Mouse (Mus musculus) layer of hippocampus, adult 8-10 months (tissue): ENCODE measurements at regions not wholly inside any gene's neighbourhood (a gene's known extent, or its start where the extent isn't known, plus 50 kb on each side); places are given as distances from the start of the nearest gene placed in this dataset.
A peak's percentile ranks its signal among the peaks of the same experiment; 100 is the strongest.
"Not testable (repeated sequence)": the region's sequence is repeated elsewhere in the genome, so short reads cannot be mapped to it uniquely, and the experiment has no call there.

ENCODE experiments used
- DNase-seq, 2 experiments: peaks; one replicate each; pipeline ENCODE4 v3.0.0; 2022; ENCODE audit warnings: low spot score in 2 of 2

- no peak for DNase-seq
Measured at GRCm38 (mm10) chr15:3171774-3172173, 96.6 kb upstream of the Selenop start.

- DNase-seq, result no peak
Measured at GRCm38 (mm10) chr15:3174072-3174471, 94.3 kb upstream of the Selenop start.

GRCm38 (mm10) chr15:3174848-3175247 lies 93.5 kb upstream of the Selenop start:
- DNase-seq, result no peak

GRCm38 (mm10) chr15:3201912-3202653 lies 66.3 kb upstream of the Selenop start:
- DNase-seq, result peak; percentile 10 to 32

GRCm38 (mm10) chr15:3205522-3205921 lies 62.8 kb upstream of the Selenop start:
- no peak for DNase-seq

GRCm38 (mm10) chr15:3206076-3206475 lies 62.3 kb upstream of the Selenop start:
- not testable (repeated sequence) for DNase-seq

GRCm38 (mm10) chr15:3213721-3214120 lies 54.6 kb upstream of the Selenop start:
- DNase-seq, result peak in 1 of 2 experiments; percentile 48

GRCm38 (mm10) chr15:3215201-3215600 lies 53.1 kb upstream of the Selenop start:
- DNase-seq, result no peak
